Mouse (Mus musculus): ENCODE measurements around the gene Gm10799.

DNA sequence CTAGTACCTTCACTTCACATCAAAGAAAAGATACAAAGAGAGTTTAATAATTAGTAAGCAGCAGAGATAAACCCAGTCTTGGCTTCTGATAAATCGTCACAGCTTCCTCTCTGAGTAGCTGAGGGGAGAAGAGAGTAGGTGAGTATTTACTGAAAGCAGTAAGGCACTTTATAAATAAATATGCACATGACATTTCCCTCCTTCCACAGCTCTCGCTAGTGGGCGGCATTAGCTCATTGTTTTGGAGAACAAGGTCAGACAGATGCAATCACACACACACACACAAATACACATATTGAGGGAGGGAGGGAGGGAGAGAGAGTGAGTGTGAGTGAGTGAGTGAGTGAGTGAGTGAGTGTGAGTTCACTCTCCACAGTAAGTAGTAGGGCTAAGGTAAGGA, 32.0 kb downstream of the Gm10799 start:
- TF ChIP-seq GATA1 (IDR thresholded peaks at IDR 0.05; ENCODE audit: borderline replicate concordance, low read length) (no peak), FLI1 (IDR thresholded peaks at IDR 0.05; ENCODE audit: low read length) (no peak)
